Mouse (Mus musculus) cerebellum, postnatal 4 days (tissue): Measurements from ENCODE around the gene Asphd2.

Experiments used
- DNase-seq, 2 experiments: peaks; one replicate each; pipeline ENCODE4 v3.0.0; 2022; ENCODE audit warnings: low spot score in 2 of 2, mixed read lengths in 1 of 2

The Asphd2 gene

GRCm38 (mm10) chr5:112349169-112349568 is 45.5 kb downstream of the Asphd2 start:
- no peak for DNase-seq

GRCm38 (mm10) chr5:112346211-112346965 is 48.3 kb downstream of the Asphd2 start:
- no peak for DNase-seq

- DNase-seq, result no peak
Observed at GRCm38 (mm10) chr5:112344092-112344960, 50.3 kb downstream of the Asphd2 start.

DNA sequence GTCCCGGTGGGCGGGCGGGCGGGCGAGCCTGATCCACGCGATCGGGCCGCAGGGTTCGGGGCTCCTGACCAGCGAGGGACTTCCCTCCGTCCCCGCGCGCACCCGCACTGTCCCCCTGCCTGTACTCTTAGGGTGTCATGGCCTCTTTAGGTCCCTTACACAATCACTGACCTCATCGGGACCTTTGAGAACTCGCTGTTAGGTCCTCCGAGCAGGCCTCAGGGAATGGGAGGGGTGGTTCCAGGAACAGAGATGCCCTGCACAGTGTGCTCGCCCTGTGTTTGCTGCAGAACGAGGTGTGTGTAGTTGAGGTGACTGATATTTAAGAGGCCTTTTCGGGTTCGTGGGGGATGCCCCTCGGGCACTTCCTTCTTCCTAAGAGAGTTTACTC is 51.5 kb downstream of the Asphd2 start:
- no peak for DNase-seq

DNA sequence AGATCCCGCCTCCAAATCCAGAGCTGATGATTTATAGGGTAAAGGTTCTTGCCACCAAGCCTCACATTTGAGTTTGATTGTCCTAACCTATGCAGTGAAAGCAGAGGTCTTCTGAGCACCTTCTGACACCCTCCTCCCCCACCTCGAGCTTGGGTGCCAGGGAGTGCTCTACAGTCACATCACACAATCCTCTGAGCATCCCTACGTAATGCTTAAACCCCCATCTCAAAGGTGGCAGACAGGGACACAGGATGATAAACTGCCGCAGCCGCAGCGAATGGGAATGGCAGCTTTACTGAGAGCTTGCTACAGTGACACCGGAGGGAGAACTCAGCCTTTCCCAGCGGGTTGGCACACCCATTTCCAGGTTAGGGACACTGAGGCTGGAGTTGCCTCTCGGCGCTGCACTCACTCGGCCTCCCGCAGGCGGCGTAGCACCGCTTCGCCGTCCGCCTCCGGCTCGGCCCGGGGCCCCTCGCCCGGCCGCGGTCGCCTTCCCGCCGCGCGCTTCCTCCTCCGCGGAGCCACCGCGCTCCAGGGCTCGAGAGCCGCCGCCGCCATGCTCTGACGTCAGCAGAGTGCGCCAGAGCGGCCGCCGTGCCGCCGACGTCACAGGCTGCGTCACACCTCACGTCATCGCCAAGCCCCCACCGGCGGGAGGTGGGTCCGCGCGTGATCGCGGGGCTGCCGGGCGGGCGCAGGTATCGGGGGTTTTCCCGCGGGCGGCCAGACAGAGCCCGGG is 52.0 kb downstream of the Asphd2 start, which contains the start of the genes Srrd and Hps4:
Gene Srrd, minus strand, starts transcription at position 578 of the 742 bp plus-strand sequence.
Gene Hps4, plus strand, starts transcription at position 621 of the 742 bp plus-strand sequence.
- peak; percentile 88 to 95 for DNase-seq

GRCm38 (mm10) chr5:112339215-112339614 is 55.5 kb downstream of the Asphd2 start:
- DNase-seq, result no peak

DNA sequence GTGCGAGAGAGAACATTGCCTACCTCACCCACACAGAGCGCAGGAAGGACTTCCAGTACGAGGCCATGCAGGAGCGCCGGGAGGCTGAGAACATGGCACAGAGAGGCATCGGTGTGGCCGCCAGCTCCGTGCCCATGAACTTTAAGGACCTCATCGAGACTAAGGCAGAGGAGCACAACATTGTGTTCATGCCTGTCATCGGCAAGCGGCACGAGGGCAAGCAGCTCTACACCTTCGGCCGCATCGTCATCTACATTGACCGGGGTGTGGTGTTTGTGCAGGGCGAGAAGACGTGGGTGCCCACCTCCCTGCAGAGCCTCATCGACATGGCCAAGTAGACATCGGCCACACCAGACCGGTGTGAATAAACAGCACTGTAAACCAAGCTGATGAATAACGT is 57.7 kb downstream of the Asphd2 start:
- no peak for DNase-seq

- peak in 1 of 2 experiments; percentile 59 for DNase-seq
Observed at GRCm38 (mm10) chr5:112335473-112335872, 59.2 kb downstream of the Asphd2 start.
